Mouse (Mus musculus): ENCODE measurements around the gene Chst11.

DNA sequence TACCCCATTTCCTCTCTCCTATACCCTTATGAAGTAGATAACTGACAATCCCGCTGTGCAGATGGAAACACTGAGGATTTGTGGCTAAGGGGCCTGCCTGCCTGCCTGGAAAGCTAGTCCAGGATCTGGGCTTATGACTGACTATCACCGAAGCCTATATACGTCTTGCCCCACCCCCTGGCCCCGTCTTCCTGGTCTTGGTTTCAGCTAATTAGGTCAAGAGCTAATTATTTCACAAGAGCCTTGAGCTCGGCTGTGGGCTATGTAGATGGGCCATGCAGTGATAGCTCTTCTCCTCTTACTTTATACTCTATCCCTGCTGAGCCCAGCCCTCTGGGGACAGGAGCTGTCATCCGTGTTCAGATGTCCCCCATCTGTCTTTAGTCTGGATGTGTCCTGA, 12.2 kb downstream of the Chst11 start:
- TF ChIP-seq POLR2A (IDR thresholded peaks at IDR 0.05; ENCODE audit: insufficient read depth, low read depth, low read length) (no peak), CTCF (IDR thresholded peaks at IDR 0.05; ENCODE audit: insufficient read depth, low read depth, low read length) (no peak)
